Mouse (Mus musculus) adrenal gland, postnatal 25 days (tissue): ENCODE data around the gene Parva. TPM values are rescaled to one million over a fixed set of nuclear protein-coding genes. Genes with fewer than 3 reads are reported as not detected.
A peak's percentile ranks its signal among the peaks of the same experiment; 100 is the strongest.

Experiments
- DNase-seq: peaks from one replicate; pipeline ENCODE4 v3.0.0; 2021; ENCODE audit warnings: mixed read lengths
- total RNA-seq: library from RNA; stranded (reverse); gene quantifications from 2 replicates; pipeline ENCODE4 v1.2.3, GENCODE M21; 2021

Parva gene
- total RNA-seq, 1 experiment from 2014 or later = 98.3 TPM

GRCm38 (mm10) chr7:112512895-112513294, 85.6 kb downstream of the Parva start:
- DNase-seq = no peak

GRCm38 (mm10) chr7:112514636-112515193, 87.4 kb downstream of the Parva start:
- DNase-seq = no peak

- no peak for DNase-seq
Observed at GRCm38 (mm10) chr7:112525465-112525864, 98.2 kb downstream of the Parva start.

- DNase-seq = no peak
Observed at GRCm38 (mm10) chr7:112526226-112526625, 98.9 kb downstream of the Parva start.

GRCm38 (mm10) chr7:112527230-112527629, 99.9 kb downstream of the Parva start:
- no peak for DNase-seq

- DNase-seq = no peak
Observed at GRCm38 (mm10) chr7:112528059-112528458, 100.8 kb downstream of the Parva start.

- DNase-seq = no peak
Observed at GRCm38 (mm10) chr7:112528582-112529360, 101.5 kb downstream of the Parva start.

- DNase-seq = no peak
Observed at GRCm38 (mm10) chr7:112530924-112531323, 103.6 kb downstream of the Parva start.

GRCm38 (mm10) chr7:112534148-112534547, 106.8 kb downstream of the Parva start:
- DNase-seq = no peak

- DNase-seq = peak; percentile 6
Observed at GRCm38 (mm10) chr7:112535408-112535921, 108.2 kb downstream of the Parva start.

- no peak for DNase-seq
Observed at GRCm38 (mm10) chr7:112549136-112549535, 121.8 kb downstream of the Parva start.

- no peak for DNase-seq
Observed at GRCm38 (mm10) chr7:112561504-112561903, 134.2 kb downstream of the Parva start.

- no peak for DNase-seq
Observed at GRCm38 (mm10) chr7:112567004-112567403, 139.7 kb downstream of the Parva start.

GRCm38 (mm10) chr7:112568961-112569360, 141.7 kb downstream of the Parva start:
- DNase-seq = no peak

GRCm38 (mm10) chr7:112581621-112582020, 154.3 kb downstream of the Parva start:
- no peak for DNase-seq

- DNase-seq = peak; percentile 21
Observed at GRCm38 (mm10) chr7:112582882-112583405, 155.6 kb downstream of the Parva start.

- no peak for DNase-seq
Observed at GRCm38 (mm10) chr7:112587449-112587848, 160.1 kb downstream of the Parva start.

- DNase-seq = no peak
Observed at GRCm38 (mm10) chr7:112589530-112589929, 162.2 kb downstream of the Parva start.

- DNase-seq = no peak
Observed at GRCm38 (mm10) chr7:112593586-112593985, 166.3 kb downstream of the Parva start.

- no peak for DNase-seq
Observed at GRCm38 (mm10) chr7:112595226-112595850, 168.0 kb downstream of the Parva start.

GRCm38 (mm10) chr7:112599650-112600049, 172.3 kb downstream of the Parva start:
- DNase-seq = no peak

- DNase-seq = no peak
Observed at GRCm38 (mm10) chr7:112600163-112600562, 172.9 kb downstream of the Parva start.

- no peak for DNase-seq
Observed at GRCm38 (mm10) chr7:112602966-112603365, 175.7 kb downstream of the Parva start.
